Mouse (Mus musculus): ENCODE measurements at regions not wholly inside any gene's neighbourhood (a gene's known extent, or its start where the extent isn't known, plus 50 kb on each side); places are given as distances from the start of the nearest gene placed in this dataset.
A peak's percentile ranks its signal among the peaks of the same experiment; 100 is the strongest.
"Not testable (repeated sequence)": the region's sequence is repeated elsewhere in the genome, so short reads cannot be mapped to it uniquely, and the experiment has no call there.

- DNase-seq (ENCODE audit: low read depth, low spot score), result no peak
- TF ChIP-seq CTCF (IDR thresholded peaks at IDR 0.05), result no peak
- in situ Hi-C loops (cut with MboI; ENCODE audit: low pct_unique_long_range_greater_than_20kb), result no loop called here
- POLR2A ChIA-PET, result no interaction called here
- H3K27me3 ChIP-seq, result no peaks in the 10 kb centered on the region
- no peak for ATAC-seq
- CTCF ChIA-PET, result interaction anchor here (0.6 to 1.2 kb wide), 3 partner anchors 10 to 68 kb away, joined by 3 read pairs; no protein-coding TSS in a partner anchor
Measured at GRCm38 (mm10) chr3:54568096-54568495, 124.5 kb upstream of the Supt20 start.

GRCm38 (mm10) chr3:54570501-54570900 lies 122.1 kb upstream of the Supt20 start:
- no peak for ATAC-seq
- TF ChIP-seq CTCF (IDR thresholded peaks at IDR 0.05), result no peak
- POLR2A ChIA-PET, result no interaction called here
- CTCF ChIA-PET, result interaction anchor here (0.9 to 1.7 kb wide), 3 partner anchors 8 to 216 kb away, joined by 3 to 4 read pairs (median 4); no protein-coding TSS in a partner anchor
- in situ Hi-C loops (cut with MboI; ENCODE audit: low pct_unique_long_range_greater_than_20kb), result no loop called here
- H3K27me3 ChIP-seq, result no peaks in the 10 kb centered on the region
- DNase-seq (ENCODE audit: low read depth, low spot score), result no peak

- TF ChIP-seq CTCF (IDR thresholded peaks at IDR 0.05), result no peak
- ChIA-PET CTCF (no interaction called here), POLR2A (no interaction called here)
- H3K27me3 ChIP-seq, result no peaks in the 10 kb centered on the region
- DNase-seq (ENCODE audit: low read depth, low spot score) (no peak), ATAC-seq (no peak)
- in situ Hi-C loops (cut with MboI; ENCODE audit: low pct_unique_long_range_greater_than_20kb), result no loop called here
Measured at GRCm38 (mm10) chr3:54577851-54578250, 114.8 kb upstream of the Supt20 start.

GRCm38 (mm10) chr3:54579425-54579824 lies 113.2 kb upstream of the Supt20 start:
- H3K27me3 ChIP-seq, result no peaks in the 10 kb centered on the region
- DNase-seq (ENCODE audit: low read depth, low spot score) (no peak), ATAC-seq (no peak)
- no peak for TF ChIP-seq CTCF (IDR thresholded peaks at IDR 0.05)
- CTCF ChIA-PET, result interaction anchor here (1.6 kb wide), 1 partner anchor 34 kb away, joined by 5 read pairs; no protein-coding TSS in a partner anchor
- POLR2A ChIA-PET, result no interaction called here
- in situ Hi-C loops (cut with MboI; ENCODE audit: low pct_unique_long_range_greater_than_20kb), result no loop called here

- in situ Hi-C loops (cut with MboI; ENCODE audit: low pct_unique_long_range_greater_than_20kb), result no loop called here
- peak; percentile 60 for TF ChIP-seq CTCF (IDR thresholded peaks at IDR 0.05)
- DNase-seq (ENCODE audit: low read depth, low spot score), result no peak
- POLR2A ChIA-PET, result no interaction called here
- no peak for ATAC-seq
- H3K27me3 ChIP-seq, result no peaks in the 10 kb centered on the region
- CTCF ChIA-PET, result interaction anchor here (1.6 kb wide), 1 partner anchor 35 kb away, joined by 5 read pairs; no protein-coding TSS in a partner anchor
Measured at GRCm38 (mm10) chr3:54580339-54580738, 112.3 kb upstream of the Supt20 start.

GRCm38 (mm10) chr3:54585781-54586180 lies 106.8 kb upstream of the Supt20 start:
- POLR2A ChIA-PET; CTCF ChIA-PET; in situ Hi-C loops (cut with MboI; ENCODE audit: low pct_unique_long_range_greater_than_20kb); ATAC-seq; DNase-seq (ENCODE audit: low read depth, low spot score); H3K27me3 ChIP-seq: not testable (repeated sequence)

- ChIA-PET CTCF (no interaction called here), POLR2A (no interaction called here)
- in situ Hi-C loops (cut with MboI; ENCODE audit: low pct_unique_long_range_greater_than_20kb), result no loop called here
- DNase-seq (ENCODE audit: low read depth, low spot score) (peak; percentile 22), ATAC-seq (peak; percentile 39)
- no peaks in the 10 kb centered on the region for H3K27me3 ChIP-seq
- no peak for TF ChIP-seq CTCF (IDR thresholded peaks at IDR 0.05)
Measured at GRCm38 (mm10) chr3:54587127-54587995, 105.2 kb upstream of the Supt20 start.

GRCm38 (mm10) chr3:54588198-54588597 lies 104.4 kb upstream of the Supt20 start:
- no peak for ATAC-seq
- in situ Hi-C loops (cut with MboI; ENCODE audit: low pct_unique_long_range_greater_than_20kb), result no loop called here

GRCm38 (mm10) chr3:54589976-54590375 lies 102.6 kb upstream of the Supt20 start:
- H3K27me3 ChIP-seq, result no peaks in the 10 kb centered on the region
- no peak for ATAC-seq
- DNase-seq (ENCODE audit: low read depth, low spot score), result no peak
- no peak for TF ChIP-seq CTCF (IDR thresholded peaks at IDR 0.05)
- ChIA-PET POLR2A (no interaction called here), CTCF (interaction anchor here (0.9 to 1.7 kb wide), 3 partner anchors 19 to 232 kb away, joined by 3 to 10 read pairs (median 3); no protein-coding TSS in a partner anchor)
- in situ Hi-C loops (cut with MboI; ENCODE audit: low pct_unique_long_range_greater_than_20kb), result loop anchor here (10.0 kb wide), 1 partner anchor 235 kb away; no protein-coding TSS in a partner anchor

More at GRCm38 (mm10) chr3:54588198-54588597, 104.4 kb upstream of the Supt20 start:
- POLR2A ChIA-PET, result interaction anchor here (0.7 kb wide), 1 partner anchor 127 kb away, joined by 3 read pairs; no protein-coding TSS in a partner anchor
- no peak for DNase-seq (ENCODE audit: low read depth, low spot score)
- no peaks in the 10 kb centered on the region for H3K27me3 ChIP-seq
- no peak for TF ChIP-seq CTCF (IDR thresholded peaks at IDR 0.05)
- CTCF ChIA-PET, result no interaction called here

GRCm38 (mm10) chr3:54591160-54591559 lies 101.4 kb upstream of the Supt20 start:
- ChIA-PET CTCF (interaction anchor here (0.7 to 1.7 kb wide), 5 partner anchors 39 to 237 kb away, joined by 3 to 10 read pairs (median 3); no protein-coding TSS in a partner anchor), POLR2A (interaction anchor here (0.6 kb wide), 1 partner anchor 56 kb away, joined by 3 read pairs; no protein-coding TSS in a partner anchor)
- DNase-seq (ENCODE audit: low read depth, low spot score) (no peak), ATAC-seq (no peak)
- peak; percentile 78 for TF ChIP-seq CTCF (IDR thresholded peaks at IDR 0.05)
- H3K27me3 ChIP-seq, result no peaks in the 10 kb centered on the region
- in situ Hi-C loops (cut with MboI; ENCODE audit: low pct_unique_long_range_greater_than_20kb), result loop anchor here (10.0 kb wide), 1 partner anchor 236 kb away; no protein-coding TSS in a partner anchor

GRCm38 (mm10) chr3:54592064-54592463 lies 100.5 kb upstream of the Supt20 start:
- DNase-seq (ENCODE audit: low read depth, low spot score) (no peak), ATAC-seq (no peak)
- TF ChIP-seq CTCF (IDR thresholded peaks at IDR 0.05), result no peak
- POLR2A ChIA-PET, result no interaction called here
- in situ Hi-C loops (cut with MboI; ENCODE audit: low pct_unique_long_range_greater_than_20kb), result loop anchor here (10.0 kb wide), 1 partner anchor 237 kb away; no protein-coding TSS in a partner anchor
- CTCF ChIA-PET, result interaction anchor here (1.0 kb wide), 1 partner anchor 10 kb away, joined by 5 read pairs; no protein-coding TSS in a partner anchor
- H3K27me3 ChIP-seq, result no peaks in the 10 kb centered on the region
